Mouse (Mus musculus): ENCODE measurements around the gene Rimbp2.
A peak's percentile ranks its signal among the peaks of the same experiment; 100 is the strongest.

Gene Rimbp2

DNA sequence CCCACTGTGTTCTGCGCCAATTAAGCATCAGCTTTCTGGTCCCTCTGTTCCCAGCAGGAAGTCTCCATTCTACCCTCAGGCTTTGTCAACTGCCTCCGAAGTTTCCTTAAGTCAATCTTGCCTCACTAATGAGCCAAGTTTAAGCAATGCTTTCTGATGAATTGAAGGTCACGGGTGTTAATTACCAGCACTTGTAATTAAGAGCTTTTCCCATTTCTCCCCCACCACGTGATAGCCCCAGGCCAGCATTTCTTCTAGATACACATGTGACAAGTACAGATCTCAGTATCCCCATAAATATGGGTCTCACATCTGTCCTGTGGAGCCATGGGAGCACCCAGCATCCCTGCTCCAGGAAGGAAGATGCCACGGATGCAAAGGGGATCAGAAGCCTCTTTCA is 20.5 kb downstream of the Rimbp2 start:
- no peak for DNase-seq (ENCODE audit: low spot score in 2 of 2)

- DNase-seq (ENCODE audit: low spot score in 2 of 2) = no peak
Observed at GRCm38 (mm10) chr5:128925073-128925472, 28.2 kb downstream of the Rimbp2 start.

GRCm38 (mm10) chr5:128920112-128920511 is 33.2 kb downstream of the Rimbp2 start:
- DNase-seq (ENCODE audit: low spot score in 2 of 2) = no peak

- DNase-seq (ENCODE audit: low spot score in 2 of 2) = peak in 1 of 2 experiments; percentile 36
Observed at GRCm38 (mm10) chr5:128917116-128917959, 35.9 kb downstream of the Rimbp2 start.

- DNase-seq (ENCODE audit: low spot score in 2 of 2) = no peak
Observed at GRCm38 (mm10) chr5:128913820-128914219, 39.5 kb downstream of the Rimbp2 start.

DNA sequence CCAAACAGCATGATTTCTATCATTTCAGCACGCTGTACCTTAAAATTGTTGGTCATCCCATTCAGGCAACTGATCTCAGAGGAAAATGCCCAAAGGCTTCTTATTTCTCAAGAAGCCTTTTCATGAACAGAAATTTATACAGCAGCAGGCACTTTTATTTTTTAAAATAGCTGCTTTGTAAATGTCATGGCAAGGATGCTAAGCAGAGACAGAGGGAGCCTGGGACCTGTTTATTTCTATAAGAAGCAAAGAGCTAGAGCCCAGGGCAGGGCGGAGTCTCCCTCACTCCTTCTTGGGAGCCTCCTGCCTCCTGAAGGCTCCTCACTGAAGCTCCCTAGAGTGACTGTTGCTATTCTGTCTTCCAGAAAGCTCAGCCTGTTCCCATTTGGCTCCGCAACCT is 40.9 kb downstream of the Rimbp2 start:
- no peak for DNase-seq (ENCODE audit: low spot score in 2 of 2)

DNA sequence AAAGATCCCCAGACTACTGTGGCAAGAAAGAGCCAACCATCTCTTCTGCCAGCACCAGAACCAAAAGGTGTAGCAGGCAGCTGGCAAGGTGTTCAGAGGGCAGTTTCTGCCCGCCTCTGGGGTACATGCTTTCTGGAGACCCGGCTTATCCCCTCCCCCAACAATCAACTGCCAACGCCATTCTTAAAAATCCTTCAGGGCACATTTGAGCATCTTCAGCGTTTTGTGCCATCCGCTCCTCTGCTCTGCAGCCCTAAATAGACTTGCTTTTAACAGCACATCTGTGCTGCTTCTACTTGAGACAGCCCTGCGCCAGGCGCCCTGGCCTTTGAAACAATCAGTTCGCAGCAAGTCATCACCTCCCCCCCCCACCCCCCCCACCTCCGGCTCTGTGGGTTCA is 41.7 kb downstream of the Rimbp2 start:
- no peak for DNase-seq (ENCODE audit: low spot score in 2 of 2)

- no peak for DNase-seq (ENCODE audit: low spot score in 2 of 2)
Observed at GRCm38 (mm10) chr5:128904113-128904512, 49.2 kb downstream of the Rimbp2 start.

- no peak for DNase-seq (ENCODE audit: low spot score in 2 of 2)
Observed at GRCm38 (mm10) chr5:128903120-128903519, 50.2 kb downstream of the Rimbp2 start.

DNA sequence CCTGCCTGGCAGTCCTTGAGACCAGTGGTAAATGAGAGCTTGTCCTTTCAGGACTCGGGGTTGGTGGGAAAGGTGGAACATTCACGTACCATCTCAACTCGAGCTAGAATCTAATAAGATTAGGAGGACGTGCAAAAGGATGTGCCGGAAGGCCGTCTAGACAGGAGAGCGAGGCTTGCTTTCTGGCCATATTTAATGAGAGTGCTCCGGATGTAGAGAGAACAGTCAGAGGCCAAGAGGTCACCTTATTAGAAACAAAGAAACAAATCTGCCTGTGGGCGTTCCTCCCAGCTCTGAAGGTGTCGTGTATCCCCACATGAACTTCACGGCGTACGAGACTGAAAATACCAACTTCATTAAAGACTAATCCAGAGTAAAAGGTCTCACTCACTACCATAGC is 53.3 kb downstream of the Rimbp2 start:
- no peak for DNase-seq (ENCODE audit: low spot score in 2 of 2)

DNA sequence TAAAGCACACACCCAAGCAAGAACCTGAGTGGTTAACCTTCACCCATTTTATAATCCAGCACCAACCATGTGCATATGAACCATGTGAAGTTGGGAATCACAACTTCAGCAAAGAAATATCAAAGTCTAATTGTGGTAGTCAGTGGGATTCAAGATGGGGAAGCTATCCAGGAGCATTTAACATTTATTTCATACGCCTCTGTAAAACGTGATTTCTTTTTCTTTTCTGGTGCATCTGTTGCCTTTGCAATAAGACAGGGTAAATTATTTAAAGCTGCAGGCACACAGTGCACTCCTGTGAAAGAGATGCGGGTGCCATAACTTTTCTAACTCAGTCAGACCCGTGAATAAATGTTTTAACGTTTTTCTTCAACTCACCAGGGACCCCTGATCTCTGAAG is 58.4 kb downstream of the Rimbp2 start:
- DNase-seq (ENCODE audit: low spot score in 2 of 2) = no peak

- DNase-seq (ENCODE audit: low spot score in 2 of 2) = no peak
Observed at GRCm38 (mm10) chr5:128887546-128887945, 65.7 kb downstream of the Rimbp2 start.

DNA sequence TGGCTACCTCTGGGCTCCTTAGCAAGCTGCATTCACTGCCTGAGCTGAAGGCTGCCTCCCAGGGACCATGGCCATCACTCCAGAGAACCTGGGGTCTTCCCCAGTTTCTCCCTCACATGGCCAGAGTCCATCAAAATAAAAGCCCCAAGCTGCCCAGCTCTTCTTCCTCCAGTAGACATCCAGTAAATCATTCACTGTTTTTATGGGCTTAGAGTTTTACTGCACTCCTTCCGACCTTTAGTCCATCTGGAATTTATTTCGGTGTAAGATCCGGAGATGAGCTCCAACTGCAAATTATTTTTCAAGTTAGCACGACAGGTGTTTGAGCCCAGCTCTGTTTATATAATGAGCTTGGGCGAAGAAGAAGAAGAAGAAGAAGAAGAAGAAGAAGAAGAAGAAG is 69.0 kb downstream of the Rimbp2 start:
- no peak for DNase-seq (ENCODE audit: low spot score in 2 of 2)

DNA sequence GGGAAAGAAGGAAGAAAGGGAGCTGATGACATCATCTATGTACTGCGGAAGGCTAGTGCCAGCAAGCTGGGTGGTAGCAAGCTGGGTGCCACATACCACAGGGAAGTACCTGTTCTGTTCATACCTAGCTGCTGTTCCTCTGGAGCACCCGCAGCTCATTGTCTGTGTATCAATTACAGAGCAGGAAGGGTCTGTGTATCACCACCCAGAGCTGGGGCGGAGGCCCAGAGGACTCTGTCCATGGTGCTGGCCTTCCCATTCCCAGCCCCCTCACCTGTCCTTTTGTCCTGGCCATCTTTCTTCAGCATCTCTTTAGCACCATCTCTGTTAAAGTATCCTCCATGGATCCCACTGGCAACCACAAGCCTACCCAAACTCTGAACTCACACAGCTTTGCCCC is 74.2 kb downstream of the Rimbp2 start:
- no peak for DNase-seq (ENCODE audit: low spot score in 2 of 2)

DNA sequence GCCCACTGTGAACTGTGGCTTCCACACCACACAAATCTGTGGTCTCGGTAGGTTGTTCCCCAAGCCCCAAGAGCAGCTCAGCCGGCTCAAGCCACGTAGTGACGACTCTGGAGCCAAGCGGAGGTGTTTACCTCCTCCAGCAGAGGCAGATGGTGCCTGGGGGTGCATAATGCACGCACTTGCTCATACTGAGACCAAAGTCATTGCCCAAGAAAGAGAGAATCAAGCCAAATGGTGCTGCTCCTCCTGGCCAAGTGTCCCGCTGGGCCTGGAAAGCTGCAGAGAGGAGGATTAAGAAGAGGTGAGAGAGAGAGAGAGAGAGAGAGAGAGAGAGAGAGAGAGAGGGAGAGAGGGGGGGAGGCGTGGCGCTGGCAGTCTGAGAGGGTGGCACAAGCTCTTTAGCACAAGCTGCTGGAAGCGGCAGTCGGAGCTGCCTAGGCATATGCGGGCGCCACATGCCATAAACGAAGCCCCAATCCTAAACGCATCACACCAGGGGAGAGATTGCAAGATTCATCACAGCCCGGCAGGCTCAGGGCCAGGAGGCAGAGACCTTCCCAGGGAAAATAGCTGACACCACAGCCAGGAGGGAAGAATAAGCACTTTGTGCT is 75.8 kb downstream of the Rimbp2 start:
- DNase-seq (ENCODE audit: low spot score in 2 of 2) = peak in 1 of 2 experiments; percentile 30

GRCm38 (mm10) chr5:128871706-128872105 is 81.6 kb downstream of the Rimbp2 start:
- DNase-seq (ENCODE audit: low spot score in 2 of 2) = no peak

- DNase-seq (ENCODE audit: low spot score in 2 of 2) = no peak
Observed at GRCm38 (mm10) chr5:128866811-128867210, 86.5 kb downstream of the Rimbp2 start.

GRCm38 (mm10) chr5:128866291-128866690 is 87.0 kb downstream of the Rimbp2 start:
- no peak for DNase-seq (ENCODE audit: low spot score in 2 of 2)

- no peak for DNase-seq (ENCODE audit: low spot score in 2 of 2)
Observed at GRCm38 (mm10) chr5:128863497-128863896, 89.8 kb downstream of the Rimbp2 start.

DNA sequence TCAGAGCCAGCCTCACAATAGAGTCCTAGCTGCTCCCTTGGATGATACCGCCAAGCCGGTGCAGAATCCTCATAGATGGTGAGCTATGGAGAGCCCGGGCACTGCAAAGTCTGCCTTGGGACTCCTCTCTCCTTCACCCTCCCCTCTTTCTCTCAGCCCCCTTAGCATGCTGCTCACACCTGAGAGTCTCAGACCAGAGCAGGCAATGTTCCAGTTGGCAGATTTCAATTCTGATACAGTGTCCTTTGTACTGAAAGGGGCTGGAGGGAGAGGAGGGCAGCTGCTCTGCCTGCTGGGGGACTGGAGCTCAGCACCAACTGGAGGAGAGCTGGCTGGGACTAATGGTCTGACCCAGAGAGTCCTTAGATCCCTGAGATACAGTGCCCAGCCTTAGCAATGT is 92.4 kb downstream of the Rimbp2 start:
- no peak for DNase-seq (ENCODE audit: low spot score in 2 of 2)

GRCm38 (mm10) chr5:128852791-128853190 is 100.5 kb downstream of the Rimbp2 start:
- no peak for DNase-seq (ENCODE audit: low spot score in 2 of 2)

- DNase-seq (ENCODE audit: low spot score in 2 of 2) = no peak
Observed at GRCm38 (mm10) chr5:128847806-128848205, 105.5 kb downstream of the Rimbp2 start.

DNA sequence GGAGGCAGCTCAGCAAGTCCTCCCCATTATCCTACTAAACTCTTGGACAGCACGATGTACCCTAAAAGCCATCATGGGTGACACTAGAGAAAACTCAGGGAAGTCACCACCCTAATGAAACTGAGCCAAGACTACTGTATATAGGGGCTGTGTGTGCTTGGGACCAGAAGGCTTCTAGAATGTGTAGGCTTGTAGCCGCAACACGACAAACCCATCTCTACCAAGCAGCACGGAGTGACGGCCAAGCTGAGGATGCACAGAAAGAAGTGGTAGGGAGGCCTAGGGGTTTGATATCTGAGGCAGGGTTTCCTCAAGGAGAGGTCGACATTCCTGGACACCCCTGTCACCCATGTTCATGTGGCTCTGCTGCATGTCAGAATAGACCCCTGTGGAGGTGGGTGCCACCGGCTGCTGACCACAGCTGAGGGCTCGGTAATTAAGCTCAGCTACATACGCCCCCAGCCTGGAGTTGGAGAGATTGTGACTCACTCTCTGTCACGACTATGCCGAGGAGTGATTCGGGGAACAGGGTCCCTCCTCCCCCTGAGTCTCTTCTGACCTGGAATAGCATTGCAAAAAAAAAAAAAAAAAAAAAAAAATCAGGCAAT is 106.7 kb downstream of the Rimbp2 start:
- DNase-seq (ENCODE audit: low spot score in 2 of 2) = peak; percentile 38 to 68

Data from frontal cortex, postnatal 10 days (tissue).